Mouse (Mus musculus) regulatory T cell (primary cell): ENCODE measurements around the gene Dcaf8.
"Not testable (repeated sequence)": the region's sequence is repeated elsewhere in the genome, so short reads cannot be mapped to it uniquely, and the experiment has no call there.

Source experiments
- in situ Hi-C: fragments of 300-600 bp; cut with MboI, MseI; formaldehyde crosslinking; loops from one replicate; pipeline ENCODE4 v1.15.1; 2025; ENCODE audit warnings: high pct_unique_total_duplicates

Dcaf8 gene

GRCm38 (mm10) chr1:172214748-172215147 is 66.9 kb downstream of the Dcaf8 start:
- in situ Hi-C loops = loop anchor here (10.0 kb wide), 1 partner anchor 90 kb away; no protein-coding TSS in a partner anchor

- in situ Hi-C loops = loop anchor here (10.0 kb wide), 1 partner anchor 88 kb away; no protein-coding TSS in a partner anchor
Measured at GRCm38 (mm10) chr1:172217148-172217547, 69.3 kb downstream of the Dcaf8 start.

- in situ Hi-C loops = loop anchor here (10.0 kb wide), 1 partner anchor 86 kb away; no protein-coding TSS in a partner anchor
Measured at GRCm38 (mm10) chr1:172218164-172218910, 70.5 kb downstream of the Dcaf8 start.

GRCm38 (mm10) chr1:172219451-172220406 is 71.8 kb downstream of the Dcaf8 start, which contains the start of gene Casq1:
Gene Casq1, minus strand, starts transcription at chr1:172219868.
- in situ Hi-C loops = loop anchor here (10.0 kb wide), 1 partner anchor 85 kb away; no protein-coding TSS in a partner anchor

GRCm38 (mm10) chr1:172220414-172220813 is 72.5 kb downstream of the Dcaf8 start:
- in situ Hi-C loops = no loop called here

- in situ Hi-C loops = no loop called here
Measured at GRCm38 (mm10) chr1:172221297-172222063, 73.6 kb downstream of the Dcaf8 start.

- in situ Hi-C loops = no loop called here
Measured at GRCm38 (mm10) chr1:172228209-172228608, 80.3 kb downstream of the Dcaf8 start.

- in situ Hi-C loops = no loop called here
Measured at GRCm38 (mm10) chr1:172229215-172229614, 81.3 kb downstream of the Dcaf8 start.

GRCm38 (mm10) chr1:172240945-172241708 is 93.2 kb downstream of the Dcaf8 start:
- in situ Hi-C loops = no loop called here

- in situ Hi-C loops = no loop called here
Measured at GRCm38 (mm10) chr1:172242401-172242800, 94.5 kb downstream of the Dcaf8 start.

GRCm38 (mm10) chr1:172243547-172244205 is 95.8 kb downstream of the Dcaf8 start:
- in situ Hi-C loops = no loop called here

- in situ Hi-C loops = not testable (repeated sequence)
Measured at GRCm38 (mm10) chr1:172244645-172245044, 96.8 kb downstream of the Dcaf8 start.
